Mouse (Mus musculus): ENCODE data around the gene Cmss1.

Cmss1 gene

DNA sequence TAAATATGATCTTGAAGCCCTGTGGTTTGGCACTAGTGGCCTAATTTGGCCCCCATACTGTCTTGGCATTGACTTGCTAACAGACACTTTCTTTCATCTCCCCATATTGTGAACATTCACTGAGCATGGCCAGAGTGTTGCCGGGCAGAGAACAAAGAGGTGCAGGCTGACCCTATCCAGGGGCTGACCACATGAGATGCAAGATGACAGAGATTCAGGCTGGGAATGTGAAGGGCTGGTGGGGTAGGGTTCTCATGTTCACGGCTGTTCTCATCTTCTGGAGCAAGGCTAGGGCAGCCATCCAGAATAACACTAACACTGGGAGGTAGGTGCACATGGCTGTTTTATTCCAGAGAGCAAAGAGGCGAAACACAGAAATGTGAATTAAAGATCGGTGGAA lies 92.3 kb downstream of the Cmss1 start:
- DNase-seq (ENCODE audit: low spot score) = no peak

DNA sequence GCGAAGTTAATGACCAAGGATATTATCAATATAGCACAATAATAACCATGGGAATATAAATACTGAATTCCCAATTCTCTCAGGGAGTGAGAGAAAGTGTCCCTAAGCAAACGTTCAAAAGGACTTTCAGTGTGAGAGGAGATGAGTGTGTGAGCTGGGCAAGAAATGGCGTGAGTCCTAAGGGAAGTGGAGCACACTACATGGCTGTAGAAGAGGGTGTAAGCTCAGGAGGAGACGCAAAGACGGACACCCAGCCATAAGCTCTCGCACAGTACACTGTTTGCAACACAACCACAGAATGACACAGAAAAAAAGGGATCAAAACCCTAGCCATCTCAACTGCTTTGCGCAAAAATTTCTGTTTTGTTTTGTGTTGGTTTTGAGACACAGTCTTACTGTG lies 93.1 kb downstream of the Cmss1 start:
- DNase-seq (ENCODE audit: low spot score) = no peak

GRCm38 (mm10) chr16:57509099-57509498 lies 97.6 kb downstream of the Cmss1 start:
- DNase-seq (ENCODE audit: low spot score) = no peak

- no peak for DNase-seq (ENCODE audit: low spot score)
Observed at GRCm38 (mm10) chr16:57508351-57508750, 98.3 kb downstream of the Cmss1 start.

GRCm38 (mm10) chr16:57506133-57506532 lies 100.5 kb downstream of the Cmss1 start:
- DNase-seq (ENCODE audit: low spot score) = no peak

DNA sequence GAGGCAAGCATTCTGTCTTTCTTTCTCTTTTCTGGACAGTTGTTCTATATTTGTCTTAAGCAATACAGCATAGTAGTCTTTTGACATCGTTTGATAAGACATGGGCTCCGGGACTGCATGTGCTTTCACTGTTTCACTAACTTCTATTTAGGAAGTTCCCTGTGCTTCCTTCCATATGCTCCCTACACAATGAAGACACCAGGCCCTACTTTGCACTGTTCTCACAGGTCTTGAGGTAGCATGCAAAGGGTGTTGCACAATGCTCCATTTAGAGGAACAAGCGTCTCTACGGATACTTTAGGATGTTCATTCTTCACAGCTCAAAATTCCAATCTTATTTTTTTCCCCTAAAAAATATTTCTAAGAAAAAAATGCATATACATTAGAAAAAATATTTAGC lies 101.9 kb downstream of the Cmss1 start:
- DNase-seq (ENCODE audit: low spot score) = no peak

GRCm38 (mm10) chr16:57502761-57503160 lies 103.9 kb downstream of the Cmss1 start:
- no peak for DNase-seq (ENCODE audit: low spot score)

GRCm38 (mm10) chr16:57502230-57502629 lies 104.4 kb downstream of the Cmss1 start:
- DNase-seq (ENCODE audit: low spot score) = no peak

DNA sequence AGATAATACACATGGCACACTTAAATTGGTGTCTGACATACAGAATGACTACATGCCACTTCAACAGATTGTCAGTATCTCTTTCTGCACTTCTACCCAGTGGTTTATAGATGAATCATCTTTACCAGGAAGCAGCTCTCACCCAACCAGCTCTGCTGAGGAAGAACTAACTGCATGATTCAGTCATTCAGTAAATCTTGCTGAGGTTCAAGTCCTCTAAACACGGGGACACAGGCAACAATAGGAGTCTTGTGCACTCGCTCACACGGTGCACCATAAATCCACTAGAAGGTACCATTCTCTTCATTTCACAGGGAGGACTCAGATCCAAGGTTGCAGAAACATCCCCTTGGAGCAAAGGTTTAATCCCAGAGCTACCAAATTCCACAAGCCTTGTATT lies 105.8 kb downstream of the Cmss1 start:
- no peak for DNase-seq (ENCODE audit: low spot score)

DNA sequence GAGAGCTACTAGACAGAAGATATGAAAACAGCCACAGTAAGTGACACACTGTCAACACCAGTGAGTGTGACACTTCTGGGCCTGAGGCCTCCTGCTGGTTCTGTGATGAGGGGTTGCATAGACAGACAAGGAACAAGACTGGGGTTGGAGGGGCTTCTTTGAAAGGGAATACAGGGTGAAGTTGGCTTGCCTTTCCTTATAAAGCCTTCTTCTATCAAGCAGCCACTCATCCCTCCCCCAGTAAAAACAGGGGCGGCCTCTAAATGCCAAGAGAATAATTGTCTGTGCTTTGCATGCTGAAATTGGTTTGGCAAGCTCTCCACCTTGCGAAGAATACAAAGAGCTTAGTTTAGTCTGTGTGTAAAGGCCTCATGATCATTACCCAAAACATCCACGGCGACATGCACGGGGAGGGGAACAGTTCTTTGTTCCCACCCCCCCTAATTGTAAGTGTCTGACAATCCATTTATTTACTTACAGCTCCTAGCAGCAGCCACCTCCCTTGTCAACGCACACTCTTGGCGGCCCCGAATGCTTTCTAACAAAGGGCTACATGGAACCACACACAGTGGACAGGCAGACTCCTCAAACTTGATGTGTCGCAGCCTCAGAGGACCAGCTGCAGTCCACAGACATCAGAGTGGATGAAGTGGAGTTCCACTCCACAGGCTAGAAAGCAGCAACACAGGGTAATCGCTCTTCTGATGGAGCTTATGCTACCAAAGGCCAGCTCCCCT lies 110.1 kb downstream of the Cmss1 start:
- DNase-seq (ENCODE audit: low spot score) = no peak

- DNase-seq (ENCODE audit: low spot score) = no peak
Observed at GRCm38 (mm10) chr16:57495476-57496203, 111.0 kb downstream of the Cmss1 start.

DNA sequence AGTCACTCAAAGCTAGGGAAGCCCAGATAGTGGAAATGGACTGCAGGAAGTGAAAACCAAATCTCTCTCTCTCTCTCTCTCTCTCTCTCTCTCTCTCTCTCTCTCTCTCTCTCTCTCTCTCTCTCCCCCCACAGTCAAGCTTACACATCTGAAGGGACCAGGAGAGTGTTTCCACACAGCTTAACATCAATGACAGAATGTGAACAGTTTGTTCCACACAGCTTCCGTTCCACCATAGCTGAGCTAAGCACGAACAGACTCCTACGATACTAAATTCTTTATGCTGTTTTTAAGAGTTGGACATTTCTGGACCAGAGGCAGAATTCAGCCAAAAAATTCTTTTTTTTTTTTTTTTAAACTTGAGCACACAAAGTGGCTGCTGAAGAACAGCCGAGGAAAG lies 114.8 kb downstream of the Cmss1 start:
- no peak for DNase-seq (ENCODE audit: low spot score)

- no peak for DNase-seq (ENCODE audit: low spot score)
Observed at GRCm38 (mm10) chr16:57490691-57491090, 116.0 kb downstream of the Cmss1 start.

GRCm38 (mm10) chr16:57488661-57489060 lies 118.0 kb downstream of the Cmss1 start:
- DNase-seq (ENCODE audit: low spot score) = no peak

DNA sequence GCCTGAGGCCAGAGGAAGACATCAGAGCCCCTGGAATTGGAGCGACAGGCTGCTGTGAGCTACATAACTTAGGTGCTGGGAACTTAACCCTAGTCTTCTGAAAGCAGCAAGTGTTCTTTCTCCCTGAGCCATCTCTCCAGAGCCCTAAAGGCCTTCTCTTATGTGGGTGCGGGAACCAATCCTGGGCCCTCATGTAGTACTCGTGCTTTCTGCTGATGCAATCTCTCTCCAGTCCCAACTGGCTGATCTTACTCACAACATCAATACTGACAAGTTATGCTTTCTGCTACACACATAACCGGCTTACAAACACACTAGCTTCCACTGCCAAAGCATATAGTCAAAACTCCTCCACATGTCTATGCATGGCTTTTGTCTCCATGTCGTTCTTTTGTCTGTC lies 120.4 kb downstream of the Cmss1 start:
- DNase-seq (ENCODE audit: low spot score) = no peak

DNA sequence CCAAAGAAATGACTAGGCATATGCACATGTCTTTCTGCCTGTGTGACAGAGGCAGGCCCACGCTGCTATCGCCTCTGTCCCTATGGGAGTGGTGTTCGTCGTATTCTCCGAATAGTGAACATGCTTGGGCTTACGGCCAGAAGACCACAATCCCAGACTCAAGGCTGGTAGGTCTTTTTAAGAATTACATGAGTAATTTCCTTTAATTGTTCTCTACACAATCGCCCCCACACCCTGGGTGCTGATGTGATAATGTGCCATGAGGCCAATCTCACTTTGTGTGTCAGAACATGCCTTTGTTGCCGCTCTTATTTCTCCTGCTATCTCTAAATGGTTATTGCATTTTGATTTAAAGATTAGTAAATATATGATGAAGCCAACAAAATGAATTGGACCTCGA lies 121.4 kb downstream of the Cmss1 start:
- no peak for DNase-seq (ENCODE audit: low spot score)

GRCm38 (mm10) chr16:57484043-57484795 lies 122.4 kb downstream of the Cmss1 start:
- no peak for DNase-seq (ENCODE audit: low spot score)

GRCm38 (mm10) chr16:57483503-57483902 lies 123.2 kb downstream of the Cmss1 start:
- DNase-seq (ENCODE audit: low spot score) = no peak

DNA sequence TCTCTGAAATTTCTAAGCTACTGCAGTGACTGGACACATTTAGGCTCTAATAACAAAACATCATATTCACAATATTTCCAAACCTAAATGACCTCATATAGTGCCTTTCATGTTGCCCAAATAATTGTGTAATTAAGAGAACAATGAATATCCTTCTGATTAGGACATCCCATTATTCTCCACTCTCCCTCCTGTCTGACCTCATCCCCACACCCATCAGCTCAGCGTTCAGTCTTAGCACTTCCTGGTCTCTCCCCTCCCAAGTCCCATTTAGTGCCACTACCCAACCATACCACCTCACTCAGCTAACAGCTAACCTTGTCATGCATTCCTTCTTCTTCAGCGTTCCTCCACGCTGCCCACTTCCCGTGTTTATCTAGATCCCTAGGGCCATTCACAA lies 123.8 kb downstream of the Cmss1 start:
- no peak for DNase-seq (ENCODE audit: low spot score)

DNA sequence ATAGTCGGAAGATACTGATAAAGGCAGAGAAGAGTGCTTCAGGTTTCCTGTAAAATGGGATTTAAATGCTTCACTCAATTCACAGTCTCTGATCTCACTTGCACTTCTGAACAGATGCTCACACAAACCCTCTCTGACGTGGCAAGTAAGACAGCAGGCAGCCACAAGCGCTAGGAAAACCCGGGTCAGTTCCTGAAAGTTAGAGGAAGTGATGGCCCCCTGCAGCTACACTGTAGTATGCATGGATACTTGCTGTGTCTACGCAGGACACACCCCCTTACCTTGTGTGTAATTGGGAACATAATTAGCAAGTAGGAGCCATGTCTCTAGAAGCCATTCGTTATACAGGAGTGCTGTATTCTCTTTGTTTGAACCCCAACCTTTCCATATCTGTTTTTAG lies 124.4 kb downstream of the Cmss1 start:
- DNase-seq (ENCODE audit: low spot score) = no peak

GRCm38 (mm10) chr16:57479776-57480175 lies 126.9 kb downstream of the Cmss1 start:
- no peak for DNase-seq (ENCODE audit: low spot score)

GRCm38 (mm10) chr16:57478451-57478850 lies 128.2 kb downstream of the Cmss1 start:
- no peak for DNase-seq (ENCODE audit: low spot score)

Measured in ovary, postnatal 10 days (tissue).